Mouse (Mus musculus): ENCODE data around the gene Hspa5.

DNA sequence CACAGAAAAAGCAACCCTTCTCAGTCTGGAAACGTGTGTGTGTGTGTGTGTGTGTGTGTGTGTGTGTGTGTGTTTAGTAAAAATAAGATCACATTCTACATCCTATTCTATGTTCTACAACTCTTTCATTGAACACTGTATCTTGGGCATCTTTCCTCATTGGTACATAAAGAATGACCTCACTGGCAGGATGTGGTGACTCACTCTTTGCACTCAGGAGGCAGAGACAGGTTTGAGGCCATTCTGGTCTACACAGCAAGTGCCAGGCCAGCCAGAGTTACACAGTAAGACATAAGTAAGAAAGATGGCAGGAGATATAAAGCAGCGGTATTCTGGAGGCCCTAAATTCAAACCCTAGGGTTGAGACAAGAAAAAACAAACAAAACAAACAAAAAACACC lies 8.9 kb upstream of the Hspa5 start:
- no peak for TF ChIP-seq CTCF (IDR thresholded peaks at IDR 0.05; ENCODE audit: low read depth, low read length)
- no peak for TF ChIP-seq EP300 (IDR thresholded peaks at IDR 0.05; ENCODE audit: insufficient read depth, low read depth, low read length)
